Mouse (Mus musculus) testis, adult 2 months (tissue): Measurements from ENCODE around the gene Dhdds.

Source experiments
- CTCF ChIP-seq: fragments of 200-500 bp; IDR thresholded peaks from 2 replicates; pipeline ENCODE4 v1.5.1; 2012; ENCODE audit warnings: low read depth, mild to moderate bottlenecking, inconsistent platforms, low read length, moderate library complexity; ENCODE audit not compliant: control insufficient read depth, insufficient read depth, insufficient replicate concordance
- POLR2A ChIP-seq: fragments of 200-500 bp; IDR thresholded peaks from 2 replicates; pipeline ENCODE4 v1.6.1; 2012; ENCODE audit warnings: low read depth, mild to moderate bottlenecking, inconsistent platforms, low read length, moderate library complexity; ENCODE audit not compliant: control insufficient read depth

DNA sequence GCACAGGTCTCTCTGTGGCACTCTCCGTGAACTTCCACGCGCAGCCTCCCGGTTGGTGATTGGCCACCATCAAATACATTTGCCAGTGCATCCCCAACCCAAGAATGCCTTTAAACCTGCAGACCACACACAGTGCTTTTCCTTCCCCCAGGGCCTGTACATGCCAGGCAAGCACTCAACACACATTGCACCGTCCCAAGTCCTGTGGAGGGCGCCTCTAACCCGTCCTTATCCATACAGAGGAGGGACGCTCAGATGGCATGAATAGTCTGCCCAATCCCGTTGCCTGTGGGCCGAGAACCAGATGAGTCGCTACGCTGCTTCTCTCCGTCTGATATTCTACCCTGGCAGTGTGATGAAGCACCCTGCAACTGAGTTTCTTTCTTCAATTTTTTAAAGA lies 17.8 kb downstream of the Dhdds start:
- TF ChIP-seq CTCF: no peak
- no peak for TF ChIP-seq POLR2A
